Mouse (Mus musculus): ENCODE measurements around the gene Cd2bp2. TPM values are rescaled to one million over a fixed set of nuclear protein-coding genes. Genes with fewer than 3 reads are reported as not detected.

The Cd2bp2 gene
- polyA plus RNA-seq, 1 experiment from 2014 or later, result 91.5 TPM

GRCm38 (mm10) chr7:127146267-127146603 is 49.6 kb downstream of the Cd2bp2 start:
- Histone ChIP-seq H3K4me2 (replicated peaks) (no peak overlapping the region), H3K27me3 (no peaks in the 10 kb centered on the region), H3K9ac (replicated peaks) (no peak overlapping the region), H3K4me1 (no peaks in the 10 kb centered on the region), H3K4me3 (no peak overlapping the region), H3K27ac (replicated peaks) (no peak overlapping the region), H3K36me3 (no peaks in the 10 kb centered on the region), H3K9me3 (no peaks in the 10 kb centered on the region)
- 55% methylated on average over 2 of the region's 2 CpGs for WGBS
- no peak for ATAC-seq (replicated peaks)

GRCm38 (mm10) chr7:127145387-127146266 is 50.2 kb downstream of the Cd2bp2 start:
- Histone ChIP-seq H3K36me3 (no peaks in the 10 kb centered on the region), H3K27me3 (no peaks in the 10 kb centered on the region), H3K4me1 (no peaks in the 10 kb centered on the region), H3K4me2 (replicated peaks) (no peak overlapping the region), H3K9me3 (no peaks in the 10 kb centered on the region), H3K4me3 (no peak overlapping the region), H3K27ac (replicated peaks) (no peak overlapping the region), H3K9ac (replicated peaks) (no peak overlapping the region)
- WGBS, result 46% methylated on average over 9 of the region's 9 CpGs
- ATAC-seq (replicated peaks), result no peak

GRCm38 (mm10) chr7:127144412-127144811 is 51.4 kb downstream of the Cd2bp2 start:
- Histone ChIP-seq H3K27me3 (no peaks in the 10 kb centered on the region), H3K4me2 (replicated peaks) (no peak overlapping the region), H3K9me3 (no peaks in the 10 kb centered on the region), H3K27ac (replicated peaks) (no peak overlapping the region), H3K36me3 (no peaks in the 10 kb centered on the region), H3K4me3 (no peak overlapping the region), H3K9ac (replicated peaks) (no peak overlapping the region), H3K4me1 (no peaks in the 10 kb centered on the region)
- WGBS, result 89% methylated on average over 7 of the region's 7 CpGs
- ATAC-seq (replicated peaks), result no peak

- no peak overlapping the region for H3K4me3 ChIP-seq
- ATAC-seq (replicated peaks), result no peak
- no peaks in the 10 kb centered on the region for H3K9me3 ChIP-seq
- WGBS, result 88% methylated on average over 4 of the region's 4 CpGs
- no peaks in the 10 kb centered on the region for H3K4me1 ChIP-seq
- H3K36me3 ChIP-seq, result no peaks in the 10 kb centered on the region
- H3K27ac ChIP-seq (replicated peaks), result no peak overlapping the region
- no peak overlapping the region for H3K4me2 ChIP-seq (replicated peaks)
- H3K27me3 ChIP-seq, result no peaks in the 10 kb centered on the region
- no peak overlapping the region for H3K9ac ChIP-seq (replicated peaks)
Observed at GRCm38 (mm10) chr7:127142666-127143065, 53.2 kb downstream of the Cd2bp2 start.

GRCm38 (mm10) chr7:127142214-127142613 is 53.6 kb downstream of the Cd2bp2 start:
- Histone ChIP-seq H3K4me2 (replicated peaks) (no peak overlapping the region), H3K27me3 (no peaks in the 10 kb centered on the region), H3K4me1 (no peaks in the 10 kb centered on the region), H3K27ac (replicated peaks) (no peak overlapping the region), H3K9me3 (no peaks in the 10 kb centered on the region), H3K9ac (replicated peaks) (no peak overlapping the region), H3K4me3 (no peak overlapping the region), H3K36me3 (no peaks in the 10 kb centered on the region)
- no peak for ATAC-seq (replicated peaks)
- 37% methylated on average over 2 of the region's 2 CpGs for WGBS

Other genes with a start within 250 kb of the Cd2bp2 start
- 5.6 and 6.9 TPM in 2 replicates for gene Asphd1, start 246.5 kb downstream of the Cd2bp2 start, polyA plus RNA-seq (2015; fragmentation: Nextera tagmentation; extraction: Ambion mirVana)
- 25.5 and 32.0 TPM in 2 replicates for gene Sez6l2, start 245.5 kb downstream of the Cd2bp2 start, polyA plus RNA-seq (2015; fragmentation: Nextera tagmentation; extraction: Ambion mirVana)
- gene Cdipt, start 220.1 kb downstream of the Cd2bp2 start, polyA plus RNA-seq (2015; fragmentation: Nextera tagmentation; extraction: Ambion mirVana), result 104 and 105 TPM in 2 replicates
- 0.56 and 0.88 TPM in 2 replicates for gene Cdiptos, start 220.0 kb downstream of the Cd2bp2 start, polyA plus RNA-seq (2015; fragmentation: Nextera tagmentation; extraction: Ambion mirVana)
- 3.0 and 3.5 TPM in 2 replicates for gene Mvp, start 181.4 kb downstream of the Cd2bp2 start, polyA plus RNA-seq (2015; fragmentation: Nextera tagmentation; extraction: Ambion mirVana)
- not detected in 2 replicates for gene Pagr1b, start 179.6 kb downstream of the Cd2bp2 start, polyA plus RNA-seq (2015; fragmentation: Nextera tagmentation; extraction: Ambion mirVana)
- 32.2 and 40.4 TPM in 2 replicates for gene Pagr1a, start 178.7 kb downstream of the Cd2bp2 start, polyA plus RNA-seq (2015; fragmentation: Nextera tagmentation; extraction: Ambion mirVana)
- 67.9 and 75.6 TPM in 2 replicates for gene Gm42742, start 175.0 kb downstream of the Cd2bp2 start, polyA plus RNA-seq (2015; fragmentation: Nextera tagmentation; extraction: Ambion mirVana)
- gene Prrt2, start 174.8 kb downstream of the Cd2bp2 start, polyA plus RNA-seq (2015; fragmentation: Nextera tagmentation; extraction: Ambion mirVana), result 18.0 and 19.8 TPM in 2 replicates
- 79.3 and 84.0 TPM in 2 replicates for gene Maz, start 169.0 kb downstream of the Cd2bp2 start, polyA plus RNA-seq (2015; fragmentation: Nextera tagmentation; extraction: Ambion mirVana)
- gene Kif22, start 153.6 kb downstream of the Cd2bp2 start, polyA plus RNA-seq (2015; fragmentation: Nextera tagmentation; extraction: Ambion mirVana), result 67.6 and 69.0 TPM in 2 replicates
- not detected in 2 replicates for gene Zg16, start 108.7 kb downstream of the Cd2bp2 start, polyA plus RNA-seq (2015; fragmentation: Nextera tagmentation; extraction: Ambion mirVana)
- gene AI467606, start 104.7 kb downstream of the Cd2bp2 start, polyA plus RNA-seq (2015; fragmentation: Nextera tagmentation; extraction: Ambion mirVana), result 1.3 and 1.6 TPM in 2 replicates
- 0.50 and 0.66 TPM in 2 replicates for gene Qprt, start 73.8 kb downstream of the Cd2bp2 start, polyA plus RNA-seq (2015; fragmentation: Nextera tagmentation; extraction: Ambion mirVana)
- not detected in 2 replicates for gene Spn, start 58.2 kb downstream of the Cd2bp2 start, polyA plus RNA-seq (2015; fragmentation: Nextera tagmentation; extraction: Ambion mirVana)
- 33.6 and 35.1 TPM in 2 replicates for gene Tbc1d10b, start 12.4 kb upstream of the Cd2bp2 start, polyA plus RNA-seq (2015; fragmentation: Nextera tagmentation; extraction: Ambion mirVana)
- 6.1 and 6.3 TPM in 2 replicates for gene Mylpf, start 12.8 kb upstream of the Cd2bp2 start, polyA plus RNA-seq (2015; fragmentation: Nextera tagmentation; extraction: Ambion mirVana)
- gene Zfp553, start 37.0 kb upstream of the Cd2bp2 start, polyA plus RNA-seq (2015; fragmentation: Nextera tagmentation; extraction: Ambion mirVana), result 70.7 and 71.5 TPM in 2 replicates
- gene Sept1, start 37.1 kb upstream of the Cd2bp2 start, polyA plus RNA-seq (2015; fragmentation: Nextera tagmentation; extraction: Ambion mirVana), result 21.8 and 27.8 TPM in 2 replicates
- 65.2 and 65.9 TPM in 2 replicates for gene Zfp771, start 48.2 kb upstream of the Cd2bp2 start, polyA plus RNA-seq (2015; fragmentation: Nextera tagmentation; extraction: Ambion mirVana)
- gene Dctpp1, start 64.7 kb upstream of the Cd2bp2 start, polyA plus RNA-seq (2015; fragmentation: Nextera tagmentation; extraction: Ambion mirVana), result 159 and 166 TPM in 2 replicates
- gene Sephs2, start 78.0 kb upstream of the Cd2bp2 start, polyA plus RNA-seq (2015; fragmentation: Nextera tagmentation; extraction: Ambion mirVana), result 48.7 and 49.5 TPM in 2 replicates
- gene Itgal, start 100.2 kb upstream of the Cd2bp2 start, polyA plus RNA-seq (2015; fragmentation: Nextera tagmentation; extraction: Ambion mirVana), result 0.22 and 0.28 TPM in 2 replicates
- 12.1 and 12.7 TPM in 2 replicates for gene Zfp768, start 149.5 kb upstream of the Cd2bp2 start, polyA plus RNA-seq (2015; fragmentation: Nextera tagmentation; extraction: Ambion mirVana)
- gene Zfp747, start 180.0 kb upstream of the Cd2bp2 start, polyA plus RNA-seq (2015; fragmentation: Nextera tagmentation; extraction: Ambion mirVana), result 7.6 and 8.9 TPM in 2 replicates
- 4.8 and 5.5 TPM in 2 replicates for gene 9130019O22Rik, start 191.1 kb upstream of the Cd2bp2 start, polyA plus RNA-seq (2015; fragmentation: Nextera tagmentation; extraction: Ambion mirVana)
- gene E430018J23Rik, start 197.6 kb upstream of the Cd2bp2 start, polyA plus RNA-seq (2015; fragmentation: Nextera tagmentation; extraction: Ambion mirVana), result 5.4 and 5.9 TPM in 2 replicates
- gene Zfp764, start 210.8 kb upstream of the Cd2bp2 start, polyA plus RNA-seq (2015; fragmentation: Nextera tagmentation; extraction: Ambion mirVana), result 4.6 and 6.1 TPM in 2 replicates
- 27.8 and 29.5 TPM in 2 replicates for gene Zfp688, start 226.0 kb upstream of the Cd2bp2 start, polyA plus RNA-seq (2015; fragmentation: Nextera tagmentation; extraction: Ambion mirVana)

Measured in forebrain, embryonic 15.5 days (tissue).